Mouse (Mus musculus) small intestine, adult 2 months (tissue): ENCODE results near the gene Stom.

Experiments
- CTCF ChIP-seq: fragments of 200-500 bp; IDR thresholded peaks from 2 replicates; pipeline ENCODE4 v1.5.1; 2012; ENCODE audit warnings: low read depth, mild to moderate bottlenecking, control low read depth, inconsistent platforms, low read length, moderate library complexity, mixed read lengths; ENCODE audit not compliant: insufficient replicate concordance, insufficient read length; ENCODE audit errors: extremely low read depth
- POLR2A ChIP-seq: fragments of 200-500 bp; IDR thresholded peaks from 2 replicates; pipeline ENCODE4 v1.6.1; 2012; ENCODE audit warnings: low read depth, mild to moderate bottlenecking, control low read depth, inconsistent platforms, low read length, moderate library complexity

DNA sequence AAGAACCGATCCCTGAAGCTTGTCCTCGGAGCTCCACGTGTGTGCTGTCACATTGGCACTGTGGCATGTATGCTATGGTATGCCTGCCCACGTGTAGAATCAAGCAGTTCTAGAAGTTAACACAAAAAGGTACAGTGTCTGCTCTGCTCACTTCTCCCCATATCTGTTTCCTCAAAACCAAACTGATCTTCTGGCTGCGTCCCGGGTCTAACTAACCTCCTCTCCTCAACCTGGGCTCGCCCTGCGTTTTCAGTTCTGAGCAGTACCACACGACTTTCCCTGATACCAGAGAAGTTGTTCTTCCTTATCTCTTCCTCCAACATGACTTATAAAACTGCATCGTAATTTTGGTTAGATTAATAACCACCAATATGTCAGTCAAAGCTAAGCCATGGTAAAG is 9.2 kb downstream of the Stom start:
- no peak for TF ChIP-seq POLR2A
- TF ChIP-seq CTCF = no peak
